Mouse (Mus musculus): ENCODE measurements around the gene Zfyve19.
A peak's percentile ranks its signal among the peaks of the same experiment; 100 is the strongest.

The Zfyve19 gene

DNA sequence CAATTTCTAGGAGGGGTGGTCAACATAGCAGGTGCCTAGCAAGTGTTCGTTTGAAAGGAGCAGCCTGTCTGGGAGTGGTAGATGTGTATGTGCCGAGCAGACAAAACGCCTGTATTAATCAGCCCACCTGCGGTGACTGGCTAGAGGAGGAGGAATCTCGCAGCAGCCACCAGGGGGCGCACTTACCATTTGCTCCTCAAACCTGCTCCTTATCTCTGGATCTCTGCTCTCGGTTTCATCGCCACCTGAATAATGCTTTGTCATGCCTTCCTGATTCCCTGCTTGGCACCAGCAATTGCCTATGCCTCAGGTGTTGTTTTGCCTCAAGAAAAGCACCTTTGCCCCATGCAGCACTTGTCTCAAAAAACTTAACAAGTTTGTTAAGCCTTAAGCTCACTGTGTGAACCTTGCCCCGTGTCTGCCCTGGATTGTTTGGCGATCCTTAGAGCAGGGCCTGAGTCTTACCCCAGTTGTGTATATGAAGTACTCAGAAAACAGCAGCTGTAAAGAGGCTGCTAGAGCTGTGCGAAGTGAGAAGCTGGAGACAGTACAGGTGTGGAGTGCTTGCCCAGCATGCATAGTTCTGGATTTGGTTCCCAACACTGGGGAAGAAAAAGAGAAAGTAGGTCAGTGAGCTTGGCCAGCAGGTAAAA, 42.5 kb downstream of the Zfyve19 start:
- DNase-seq (ENCODE audit: low spot score in 2 of 2): peak in 1 of 2 experiments; percentile 56

DNA sequence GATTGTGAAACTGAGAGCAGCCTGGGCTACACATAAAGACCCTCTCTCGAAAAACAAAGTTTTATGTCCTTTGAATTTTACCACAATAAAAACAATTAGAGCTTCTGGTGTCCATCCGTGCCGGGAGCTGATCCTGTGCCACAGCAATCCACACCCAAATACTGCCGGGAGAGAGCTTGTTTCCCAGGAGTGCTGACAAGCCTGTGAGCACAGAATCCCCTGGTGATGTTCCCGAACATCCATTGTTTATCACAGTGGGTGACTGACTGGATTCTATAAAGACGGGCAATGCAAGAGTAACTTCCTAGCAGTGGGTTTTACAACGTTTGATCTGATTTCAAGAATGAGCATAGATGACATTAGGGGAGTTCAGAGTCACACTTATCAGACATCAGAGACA, 46.6 kb downstream of the Zfyve19 start:
- no peak for DNase-seq (ENCODE audit: low spot score in 2 of 2)

DNA sequence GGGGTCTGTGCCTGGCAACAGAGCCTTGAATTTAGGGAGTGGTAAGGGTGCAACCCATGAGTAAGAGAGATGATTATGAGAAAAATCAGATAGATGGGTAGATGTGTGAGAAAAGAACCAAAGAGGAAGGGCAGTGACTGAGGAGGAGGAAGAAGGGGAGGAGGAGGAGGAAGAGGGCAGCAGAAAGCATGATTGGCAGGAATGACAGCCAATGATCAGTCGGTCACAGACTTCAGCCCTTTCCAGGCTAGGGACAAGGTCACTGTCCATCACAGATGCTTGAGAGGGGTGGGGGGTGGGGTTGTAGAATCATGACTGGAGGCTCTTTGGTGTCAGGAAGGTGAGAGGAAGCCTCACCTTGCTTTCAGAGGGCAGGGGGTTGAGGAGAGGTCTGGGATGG, 52.1 kb downstream of the Zfyve19 start:
- DNase-seq (ENCODE audit: low spot score in 2 of 2): no peak

DNA sequence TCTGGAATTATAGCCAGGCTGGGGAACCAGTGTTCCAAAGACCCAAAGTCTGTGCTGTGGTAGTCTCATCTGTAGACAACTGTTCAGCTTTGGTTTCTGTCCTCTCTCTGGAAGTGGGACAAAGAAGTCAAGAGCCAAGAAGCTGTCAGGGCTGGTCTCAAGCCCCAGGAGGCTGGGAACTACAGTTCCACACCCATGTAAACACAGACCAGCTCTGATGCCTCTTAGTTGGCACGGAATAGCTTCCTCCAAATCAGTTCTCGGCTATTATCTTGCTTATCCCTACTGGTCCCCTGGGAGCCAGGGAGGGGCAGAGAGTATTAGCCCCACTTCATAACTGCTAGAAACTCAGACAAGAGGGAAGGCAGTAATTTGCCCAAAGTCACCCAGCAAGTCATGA, 52.9 kb downstream of the Zfyve19 start:
- DNase-seq (ENCODE audit: low spot score in 2 of 2): no peak

DNA sequence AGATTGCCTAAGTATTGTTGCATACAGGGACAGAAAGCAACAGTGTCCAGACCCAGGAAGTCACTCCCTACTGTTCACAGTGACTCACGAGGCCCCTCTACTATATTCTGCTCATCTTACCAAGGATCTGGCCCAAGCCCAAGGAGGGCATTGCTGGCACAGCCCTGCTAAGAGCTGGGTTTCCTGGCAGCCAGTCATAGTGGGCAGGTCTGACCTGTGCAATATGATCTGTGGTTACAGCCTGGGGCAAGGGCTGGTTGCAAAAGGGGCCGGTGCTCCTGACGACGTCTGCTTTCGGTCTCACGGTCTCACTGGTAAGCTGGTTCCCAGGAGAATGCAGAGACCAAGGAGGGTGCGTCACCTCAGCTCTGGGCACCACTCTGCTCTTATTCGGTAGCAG, 54.6 kb downstream of the Zfyve19 start:
- no peak for DNase-seq (ENCODE audit: low spot score in 2 of 2)

DNA sequence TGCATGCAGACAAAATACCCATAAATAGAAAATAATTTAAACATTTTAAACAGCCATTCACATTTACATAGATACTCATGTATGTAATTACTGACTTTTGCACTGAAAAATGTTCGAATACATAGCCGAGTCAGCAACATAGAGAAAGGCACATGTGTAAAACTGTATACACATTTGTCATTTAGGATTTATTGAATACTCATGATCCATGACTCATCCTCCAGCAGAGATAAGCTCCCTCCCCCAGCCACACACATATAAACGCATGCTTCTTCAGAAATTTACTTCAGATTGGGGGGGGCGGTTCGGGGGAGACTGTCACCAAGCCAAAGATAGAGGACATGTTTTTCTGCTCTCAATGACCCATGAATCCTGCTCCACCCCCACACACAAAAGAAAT, 55.4 kb downstream of the Zfyve19 start:
- no peak for DNase-seq (ENCODE audit: low spot score in 2 of 2)
